Mouse (Mus musculus) bone marrow macrophage, adult 2 months (primary cell): ENCODE results near the gene Zfc3h1. TPM values are rescaled to one million over a fixed set of nuclear protein-coding genes. Genes with fewer than 3 reads are reported as not detected.

Source experiments
- H3K27ac ChIP-seq: 2 replicates; pipeline ENCODE4 v1.5.1; 2012; ENCODE audit warnings: low read depth, low read length; ENCODE audit not compliant: insufficient read depth
- H3K4me1 ChIP-seq: 2 replicates; pipeline ENCODE4 v1.6.1; 2012; ENCODE audit warnings: low read length; ENCODE audit not compliant: control insufficient read depth, insufficient read depth
- H3K4me3 ChIP-seq: 2 replicates; pipeline ENCODE4 v1.5.1; 2012; ENCODE audit warnings: mild to moderate bottlenecking, low read length, moderate library complexity; ENCODE audit not compliant: insufficient read depth
- CTCF ChIP-seq: IDR thresholded peaks from 2 replicates; pipeline ENCODE4 v1.5.1; 2012; ENCODE audit warnings: low read depth, mild to moderate bottlenecking, low read length, moderate library complexity
- POLR2A ChIP-seq: IDR thresholded peaks from 2 replicates; pipeline ENCODE4 v1.6.1; 2012; ENCODE audit warnings: mild to moderate bottlenecking, low read depth, low read length, borderline replicate concordance
- polyA plus RNA-seq: library from polyadenylated mRNA; stranded (reverse); fragments of >200 nt; gene quantifications from 2 replicates; pipeline ENCODE4 v1.2.4, GENCODE M21; 2012; ENCODE audit not compliant: missing spikeins, insufficient read depth, insufficient read length

Gene Zfc3h1
- polyA plus RNA-seq, result 91.6 and 110 TPM in 2 replicates

- Histone ChIP-seq H3K4me3 (peak within 1 kb of the TSS; percentile 89), H3K4me1 (peaks cover 18% of the 10 kb centered on the region), H3K27ac (peak within 1 kb of the TSS; percentile 95)
- TF ChIP-seq CTCF (no peak), POLR2A (no peak; the same call in 1 of the 2 replicates)
These were observed at the start of gene Zfc3h1, which contains the start of gene Thap2 for GRCm38 (mm10) chr10:115384221-115385017. Zfc3h1 (plus strand) TSS chr10:115384959. Thap2 (minus strand) TSS chr10:115384443.

- H3K4me1 ChIP-seq, result peaks cover 22% of the 10 kb centered on the region
- no peak overlapping the region for H3K4me3 ChIP-seq
- no peak overlapping the region for H3K27ac ChIP-seq
- TF ChIP-seq CTCF (no peak), POLR2A (no peak)
These were observed 47.9 kb upstream of the Zfc3h1 start for GRCm38 (mm10) chr10:115336901-115337300.

GRCm38 (mm10) chr10:115339820-115340328 is 44.9 kb upstream of the Zfc3h1 start:
- Histone ChIP-seq H3K4me3 (no peak overlapping the region), H3K4me1 (peaks cover 21% of the 10 kb centered on the region), H3K27ac (no peak overlapping the region)
- TF ChIP-seq CTCF (no peak), POLR2A (no peak)

- peak overlapping the region; percentile 64 for H3K27ac ChIP-seq
- no peak overlapping the region for H3K4me3 ChIP-seq
- TF ChIP-seq CTCF (no peak), POLR2A (no peak)
- H3K4me1 ChIP-seq, result peaks cover 23% of the 10 kb centered on the region
These were observed 41.9 kb upstream of the Zfc3h1 start for GRCm38 (mm10) chr10:115342771-115343425.

GRCm38 (mm10) chr10:115346444-115346843 is 38.3 kb upstream of the Zfc3h1 start:
- H3K4me1 ChIP-seq, result peaks cover 26% of the 10 kb centered on the region
- TF ChIP-seq CTCF, result no peak
- no peak for TF ChIP-seq POLR2A

GRCm38 (mm10) chr10:115348131-115348530 is 36.6 kb upstream of the Zfc3h1 start:
- no peak overlapping the region for H3K27ac ChIP-seq

More at GRCm38 (mm10) chr10:115346444-115346843, 38.3 kb upstream of the Zfc3h1 start:
- Histone ChIP-seq H3K4me3 (no peak overlapping the region), H3K27ac (no peak overlapping the region)

GRCm38 (mm10) chr10:115349029-115349428 is 35.7 kb upstream of the Zfc3h1 start:
- no peak overlapping the region for H3K27ac ChIP-seq
- TF ChIP-seq POLR2A (no peak), CTCF (no peak)
- H3K4me3 ChIP-seq, result no peak overlapping the region
- H3K4me1 ChIP-seq, result peaks cover 13% of the 10 kb centered on the region

More at GRCm38 (mm10) chr10:115348131-115348530, 36.6 kb upstream of the Zfc3h1 start:
- Histone ChIP-seq H3K4me1 (peaks cover 20% of the 10 kb centered on the region), H3K4me3 (no peak overlapping the region)
- no peak for TF ChIP-seq POLR2A
- no peak for TF ChIP-seq CTCF

GRCm38 (mm10) chr10:115349509-115349908 is 35.2 kb upstream of the Zfc3h1 start:
- TF ChIP-seq POLR2A (no peak), CTCF (no peak)

GRCm38 (mm10) chr10:115350810-115351397 is 33.9 kb upstream of the Zfc3h1 start:
- Histone ChIP-seq H3K4me1 (peaks cover 3% of the 10 kb centered on the region), H3K4me3 (no peak overlapping the region), H3K27ac (no peak overlapping the region)
- TF ChIP-seq POLR2A, result no peak
- no peak for TF ChIP-seq CTCF

More at GRCm38 (mm10) chr10:115349509-115349908, 35.2 kb upstream of the Zfc3h1 start:
- H3K27ac ChIP-seq, result no peak overlapping the region
- H3K4me1 ChIP-seq, result peaks cover 11% of the 10 kb centered on the region
- no peak overlapping the region for H3K4me3 ChIP-seq

- Histone ChIP-seq H3K4me1 (peaks cover 3% of the 10 kb centered on the region), H3K27ac (no peak overlapping the region), H3K4me3 (no peak overlapping the region)
- no peak for TF ChIP-seq POLR2A
- TF ChIP-seq CTCF, result no peak
These were observed 30.2 kb upstream of the Zfc3h1 start for GRCm38 (mm10) chr10:115354553-115354952.
